Mouse (Mus musculus): ENCODE measurements around the gene Itgb3.

DNA sequence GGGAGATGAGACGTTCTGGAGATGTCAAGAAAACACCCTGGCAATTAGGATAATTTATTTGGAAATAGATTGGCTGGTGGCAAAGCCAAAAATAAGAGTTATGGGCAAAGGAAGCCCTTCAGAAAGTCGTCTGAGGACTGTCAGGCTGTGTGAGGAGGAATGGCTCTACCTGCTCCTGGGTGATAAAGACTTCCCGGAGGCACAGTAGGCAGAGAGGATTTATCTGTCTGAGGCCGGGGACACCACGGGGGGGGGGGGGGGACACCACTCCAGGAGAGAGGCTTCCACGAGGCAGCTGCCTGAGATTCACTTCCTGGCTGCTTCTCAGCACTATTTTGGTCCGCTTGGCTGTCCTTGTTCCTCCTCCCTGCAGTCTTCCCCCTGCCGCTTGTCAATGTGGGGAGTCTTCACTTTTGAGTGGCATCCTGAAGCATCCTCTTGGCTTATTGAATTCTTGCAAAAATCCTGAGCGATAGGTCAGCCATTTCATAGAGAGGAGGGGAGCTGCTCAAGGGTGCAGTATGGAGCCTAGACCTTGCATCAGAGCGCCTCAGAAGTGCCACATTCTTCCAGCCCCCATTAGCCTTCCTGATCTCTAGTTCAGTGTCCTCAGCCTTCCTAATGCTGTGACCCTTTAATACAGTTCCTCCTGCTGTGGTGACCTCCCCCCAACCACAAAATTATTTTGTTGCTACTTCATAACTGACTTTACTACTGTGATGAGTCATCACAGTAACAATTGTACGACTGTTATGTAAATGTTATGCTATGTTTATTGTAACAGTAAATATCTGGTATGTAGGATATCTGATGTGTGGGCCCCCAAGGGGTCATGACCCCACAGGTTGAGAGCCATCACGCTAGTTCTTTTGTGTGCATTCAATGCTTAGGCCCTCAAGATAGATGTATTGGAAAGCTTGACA, 14.5 kb downstream of the Itgb3 start:
- TF ChIP-seq CTCF (IDR thresholded peaks at IDR 0.05; ENCODE audit: borderline replicate concordance, control insufficient read depth, extremely low read depth, insufficient read depth, low read length, poor library complexity) (no peak), POLR2A (IDR thresholded peaks at IDR 0.05; ENCODE audit: control insufficient read depth, extremely low read depth, insufficient read depth, low read length, poor library complexity) (no peak)

Data from thymus, adult 2 months (tissue).